Mouse (Mus musculus) embryonic facial prominence, embryonic 13.5 days (tissue): ENCODE measurements at regions not wholly inside any gene's neighbourhood (a gene's known extent, or its start where the extent isn't known, plus 50 kb on each side); places are given as distances from the start of the nearest gene placed in this dataset.

Source experiments
- ATAC-seq: fragments of 200-750 bp; cut with Nextera tagmentation; 2 replicates; pipeline ENCODE4 v1.8.0; 2017; ENCODE audit warnings: low read depth; ENCODE audit not compliant: insufficient number of reproducible peaks, insufficient read depth, low FRiP score, low TSS enrichment
- H3K27ac ChIP-seq: fragments of 300-500 bp; sonication (generic); 2 replicates; pipeline ENCODE4 v1.5.1; 2015; ENCODE audit warnings: moderate library complexity, mild to moderate bottlenecking, inconsistent platforms
- H3K27me3 ChIP-seq: fragments of 300-500 bp; sonication (generic); 2 replicates; pipeline ENCODE4 v1.6.1; 2015; ENCODE audit warnings: mild to moderate bottlenecking, inconsistent platforms
- H3K36me3 ChIP-seq: fragments of 300-500 bp; sonication (generic); 2 replicates; pipeline ENCODE4 v1.6.1; 2015; ENCODE audit warnings: mild to moderate bottlenecking, inconsistent platforms
- H3K4me1 ChIP-seq: fragments of 300-500 bp; sonication (generic); 2 replicates; pipeline ENCODE4 v1.6.1; 2015; ENCODE audit warnings: inconsistent platforms
- H3K4me2 ChIP-seq: fragments of 300-500 bp; sonication (generic); 2 replicates; pipeline ENCODE4 v1.6.1; 2015; ENCODE audit warnings: moderate library complexity, mild to moderate bottlenecking, inconsistent platforms
- H3K4me3 ChIP-seq: fragments of 300-500 bp; sonication (generic); 2 replicates; pipeline ENCODE4 v1.5.1; 2015; ENCODE audit warnings: mild to moderate bottlenecking, inconsistent platforms
- H3K9ac ChIP-seq: fragments of 300-500 bp; sonication (generic); 2 replicates; pipeline ENCODE4 v1.6.1; 2015; ENCODE audit warnings: mild to moderate bottlenecking, inconsistent platforms
- H3K9me3 ChIP-seq: fragments of 300-500 bp; sonication (generic); 2 replicates; pipeline ENCODE4 v1.6.1; 2016; ENCODE audit warnings: inconsistent platforms
- WGBS: fragments of 180-500 bp; shearing (Covaris S2); methylation state at CpG from one replicate; pipeline ENCODE4 v1.1.7; 2015; ENCODE audit warnings: mixed read lengths; 5-methylcytosine and 5-hydroxymethylcytosine counted together

- Histone ChIP-seq H3K36me3 (no peaks in the 10 kb centered on the region), H3K4me1 (no peaks in the 10 kb centered on the region), H3K4me2 (no peak overlapping the region), H3K27ac (no peak overlapping the region), H3K9me3 (no peaks in the 10 kb centered on the region), H3K27me3 (no peaks in the 10 kb centered on the region), H3K4me3 (no peak overlapping the region), H3K9ac (no peak overlapping the region)
- 64% methylated on average over 1 of the region's 1 CpGs for WGBS
- ATAC-seq, result no peak
These were observed 61.5 kb upstream of the Sp8 start for GRCm38 (mm10) chr12:118784643-118785042.

- WGBS, result 83% methylated on average over 3 of the region's 3 CpGs
- Histone ChIP-seq H3K27me3 (no peaks in the 10 kb centered on the region), H3K36me3 (no peaks in the 10 kb centered on the region), H3K4me2 (no peak overlapping the region), H3K4me3 (no peak overlapping the region), H3K27ac (no peak overlapping the region), H3K4me1 (no peaks in the 10 kb centered on the region), H3K9ac (no peak overlapping the region), H3K9me3 (no peaks in the 10 kb centered on the region)
- no peak for ATAC-seq
These were observed 64.2 kb upstream of the Sp8 start for GRCm38 (mm10) chr12:118781978-118782377.

DNA sequence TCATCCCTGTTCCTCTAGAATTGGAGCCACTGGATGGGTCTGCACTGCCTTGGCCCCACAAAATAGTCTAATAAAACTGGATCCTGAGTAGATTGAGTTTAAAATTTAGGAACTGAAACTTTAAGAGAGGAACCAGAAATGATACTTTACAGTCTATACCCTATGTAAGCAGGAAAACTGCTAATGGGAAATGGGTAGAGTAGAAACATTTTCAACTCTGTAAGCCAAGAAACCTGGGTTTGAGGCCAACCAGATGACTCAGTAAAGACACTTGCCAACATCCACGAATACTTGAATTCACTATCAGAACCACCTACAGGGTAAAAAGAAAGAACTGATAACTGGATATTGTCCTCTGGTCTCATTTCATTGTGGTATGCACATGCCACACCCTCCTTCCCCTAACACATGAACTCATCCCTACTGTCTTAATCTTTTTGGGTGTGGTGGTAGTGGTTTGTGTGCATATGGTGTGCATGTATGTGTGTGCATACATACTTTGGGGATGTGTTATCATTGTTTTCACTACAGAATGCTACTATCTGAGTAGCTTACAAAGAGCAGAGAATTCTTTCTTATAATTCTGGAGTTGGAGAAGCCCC lies 70.6 kb upstream of the Sp8 start:
- Histone ChIP-seq H3K36me3 (no peaks in the 10 kb centered on the region), H3K4me2 (no peak overlapping the region), H3K4me3 (no peak overlapping the region), H3K27ac (no peak overlapping the region), H3K9ac (no peak overlapping the region), H3K9me3 (no peaks in the 10 kb centered on the region), H3K27me3 (no peaks in the 10 kb centered on the region), H3K4me1 (no peaks in the 10 kb centered on the region)
- WGBS, result 75% methylated on average over 1 of the region's 1 CpGs
- no peak for ATAC-seq

- H3K27me3 ChIP-seq, result no peaks in the 10 kb centered on the region
- no peak overlapping the region for H3K9ac ChIP-seq
- no peak overlapping the region for H3K4me2 ChIP-seq
- no peak for ATAC-seq
- 80% methylated on average over 2 of the region's 2 CpGs for WGBS
- no peak overlapping the region for H3K4me3 ChIP-seq
- H3K36me3 ChIP-seq, result no peaks in the 10 kb centered on the region
- H3K9me3 ChIP-seq, result no peaks in the 10 kb centered on the region
- H3K27ac ChIP-seq, result no peak overlapping the region
- H3K4me1 ChIP-seq, result no peaks in the 10 kb centered on the region
These were observed 73.3 kb upstream of the Sp8 start for GRCm38 (mm10) chr12:118772790-118773189.

- H3K9ac ChIP-seq, result no peak overlapping the region
- no peak for ATAC-seq
- 77% methylated on average over 1 of the region's 1 CpGs for WGBS
- H3K36me3 ChIP-seq, result no peaks in the 10 kb centered on the region
- no peak overlapping the region for H3K4me2 ChIP-seq
- no peaks in the 10 kb centered on the region for H3K27me3 ChIP-seq
- H3K9me3 ChIP-seq, result no peaks in the 10 kb centered on the region
- no peak overlapping the region for H3K4me3 ChIP-seq
- H3K27ac ChIP-seq, result no peak overlapping the region
- H3K4me1 ChIP-seq, result no peaks in the 10 kb centered on the region
These were observed 79.7 kb upstream of the Sp8 start for GRCm38 (mm10) chr12:118766472-118766871.

DNA sequence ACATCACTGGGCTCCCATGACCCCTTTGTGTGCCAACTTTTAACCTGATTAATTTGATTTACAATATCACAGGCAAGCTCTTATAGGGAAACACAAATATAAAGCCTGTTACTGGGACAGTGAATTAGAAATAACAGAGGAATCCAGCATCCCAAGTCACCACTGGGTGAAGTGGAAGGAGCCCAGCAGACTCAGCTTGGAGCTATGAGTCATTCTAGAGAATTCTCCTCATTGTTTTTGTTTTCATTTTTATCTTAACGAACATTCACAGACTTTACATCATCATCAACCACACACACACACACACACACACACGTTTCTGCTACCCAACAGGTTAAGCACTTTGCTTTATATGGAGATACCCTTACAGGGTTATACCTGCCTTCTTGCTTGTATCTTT lies 92.1 kb upstream of the Sp8 start:
- H3K4me1 ChIP-seq, result no peaks in the 10 kb centered on the region
- no peaks in the 10 kb centered on the region for H3K9me3 ChIP-seq
- H3K27ac ChIP-seq, result no peak overlapping the region
- no peak overlapping the region for H3K4me2 ChIP-seq
- H3K4me3 ChIP-seq, result no peak overlapping the region
- 69% methylated on average over 2 of the region's 2 CpGs for WGBS
- no peaks in the 10 kb centered on the region for H3K36me3 ChIP-seq
- no peaks in the 10 kb centered on the region for H3K27me3 ChIP-seq
- H3K9ac ChIP-seq, result no peak overlapping the region
- ATAC-seq, result no peak

DNA sequence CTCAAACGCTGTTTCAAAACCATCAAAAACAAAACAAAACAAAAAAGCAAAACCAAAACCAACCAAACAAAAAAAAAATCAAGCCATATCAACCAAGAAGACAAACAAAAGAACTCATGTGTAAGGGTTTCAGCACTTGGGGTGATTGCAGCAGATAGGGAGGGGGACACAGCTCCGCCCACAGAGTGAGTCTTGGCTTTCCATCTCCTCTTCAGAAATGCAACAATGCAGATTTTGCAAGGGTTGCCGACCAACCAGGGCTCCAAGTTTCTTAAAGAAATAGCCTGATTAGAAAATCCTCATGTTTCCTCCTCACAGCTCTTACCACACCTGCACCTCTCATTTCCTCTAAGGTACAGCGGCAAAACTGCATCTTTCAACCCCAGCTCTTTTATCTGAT lies 107.0 kb upstream of the Sp8 start:
- Histone ChIP-seq H3K4me2 (no peak overlapping the region), H3K9ac (no peak overlapping the region), H3K36me3 (no peaks in the 10 kb centered on the region), H3K4me3 (no peak overlapping the region), H3K27me3 (no peaks in the 10 kb centered on the region), H3K27ac (no peak overlapping the region), H3K9me3 (no peaks in the 10 kb centered on the region), H3K4me1 (no peaks in the 10 kb centered on the region)
- 65% methylated on average over 4 of the region's 4 CpGs for WGBS
- no peak for ATAC-seq

DNA sequence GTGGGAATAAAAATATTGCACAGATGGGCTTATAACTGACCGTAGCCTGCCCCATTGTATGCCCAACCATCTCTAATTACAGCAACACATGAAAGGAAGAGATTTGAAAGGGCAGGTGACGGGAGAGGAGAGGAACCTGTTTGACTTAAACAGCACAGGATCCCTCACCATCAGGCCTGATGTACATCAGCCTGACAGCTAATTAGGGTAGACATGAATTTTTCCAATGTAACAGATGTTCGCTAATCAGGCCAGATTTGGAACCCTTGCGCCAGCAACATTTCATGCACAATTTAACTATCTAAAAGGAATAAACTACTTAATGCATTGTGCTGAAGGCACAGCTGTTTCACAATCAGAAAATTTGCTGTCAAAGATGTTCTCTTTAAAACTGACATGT lies 120.2 kb upstream of the Sp8 start:
- Histone ChIP-seq H3K9me3 (no peaks in the 10 kb centered on the region), H3K9ac (no peak overlapping the region), H3K36me3 (no peaks in the 10 kb centered on the region), H3K4me3 (no peak overlapping the region), H3K27me3 (no peaks in the 10 kb centered on the region), H3K4me2 (no peak overlapping the region), H3K27ac (no peak overlapping the region), H3K4me1 (no peaks in the 10 kb centered on the region)
- 61% methylated on average over 4 of the region's 4 CpGs for WGBS
- ATAC-seq, result no peak

DNA sequence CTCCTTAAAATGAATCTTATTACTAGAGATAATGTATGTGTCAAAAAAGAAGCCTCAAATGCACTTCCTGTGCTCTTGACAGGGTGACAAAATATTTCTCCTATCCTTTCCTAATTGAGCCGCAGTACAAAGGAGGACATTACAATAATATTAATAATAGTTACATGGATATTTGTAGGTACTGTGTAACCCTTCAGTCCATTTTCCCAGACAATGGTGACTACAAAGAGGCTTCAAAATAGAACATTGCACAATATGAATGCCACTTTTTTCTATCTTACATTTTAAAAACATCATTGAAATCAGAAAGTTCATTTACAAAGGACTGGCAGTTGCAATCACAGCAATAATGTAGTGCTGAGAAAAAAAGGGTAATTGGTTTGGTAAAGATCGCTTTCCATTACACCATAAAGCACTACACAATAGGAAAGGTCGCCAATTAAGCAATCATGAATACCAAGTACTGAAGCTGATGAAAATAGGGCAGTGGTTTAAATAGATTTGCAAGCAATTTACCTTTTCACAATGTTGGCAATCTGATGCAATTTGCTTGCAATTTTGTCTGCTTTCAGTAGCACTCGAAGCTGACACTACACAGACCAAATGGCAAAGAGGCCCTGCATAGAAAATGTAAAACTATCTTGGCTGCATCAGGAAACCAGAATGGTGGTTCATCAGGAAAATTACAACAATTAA lies 126.1 kb upstream of the Sp8 start:
- H3K9ac ChIP-seq, result no peak overlapping the region
- no peak overlapping the region for H3K4me3 ChIP-seq
- ATAC-seq, result no peak
- H3K27me3 ChIP-seq, result no peaks in the 10 kb centered on the region
- no peaks in the 10 kb centered on the region for H3K9me3 ChIP-seq
- H3K4me1 ChIP-seq, result no peaks in the 10 kb centered on the region
- H3K27ac ChIP-seq, result no peak overlapping the region
- 70% methylated on average over 4 of the region's 4 CpGs for WGBS
- no peak overlapping the region for H3K4me2 ChIP-seq
- H3K36me3 ChIP-seq, result no peaks in the 10 kb centered on the region

DNA sequence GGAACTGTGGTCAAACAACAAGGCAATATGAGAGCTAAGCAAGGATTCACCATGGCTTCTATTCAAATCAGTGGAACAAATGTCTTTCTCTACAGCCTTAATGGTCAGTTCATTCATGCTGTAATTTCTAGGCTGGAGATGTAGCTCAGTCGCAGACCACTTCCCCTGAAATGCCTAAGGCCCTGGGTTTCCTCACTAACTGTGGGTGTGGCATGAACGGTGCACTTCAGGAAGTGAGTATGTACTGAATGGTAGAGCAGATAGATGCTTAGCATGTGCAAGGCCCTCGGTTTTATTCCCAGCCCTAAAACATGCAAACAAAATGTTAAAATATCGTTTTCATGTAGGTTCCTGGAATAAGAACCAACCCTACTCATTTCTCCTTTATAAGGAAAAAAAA lies 129.3 kb upstream of the Sp8 start:
- WGBS, result 74% methylated on average over 4 of the region's 4 CpGs

GRCm38 (mm10) chr12:118706626-118707025 lies 139.5 kb upstream of the Sp8 start:
- no peak overlapping the region for H3K4me3 ChIP-seq
- H3K9me3 ChIP-seq, result no peaks in the 10 kb centered on the region
- H3K4me2 ChIP-seq, result no peak overlapping the region
- no peaks in the 10 kb centered on the region for H3K27me3 ChIP-seq
- 88% methylated on average over 7 of the region's 7 CpGs for WGBS
- no peaks in the 10 kb centered on the region for H3K4me1 ChIP-seq
- no peaks in the 10 kb centered on the region for H3K36me3 ChIP-seq
- H3K9ac ChIP-seq, result no peak overlapping the region
- no peak overlapping the region for H3K27ac ChIP-seq
- no peak for ATAC-seq

More for the DNA sequence above, 129.3 kb upstream of the Sp8 start:
- Histone ChIP-seq H3K27me3 (no peaks in the 10 kb centered on the region), H3K9me3 (no peaks in the 10 kb centered on the region), H3K4me3 (no peak overlapping the region), H3K27ac (no peak overlapping the region), H3K4me1 (no peaks in the 10 kb centered on the region), H3K9ac (no peak overlapping the region), H3K36me3 (no peaks in the 10 kb centered on the region), H3K4me2 (no peak overlapping the region)
- no peak for ATAC-seq

GRCm38 (mm10) chr12:118704826-118705225 lies 141.3 kb upstream of the Sp8 start:
- Histone ChIP-seq H3K4me3 (no peak overlapping the region), H3K36me3 (no peaks in the 10 kb centered on the region), H3K4me1 (no peaks in the 10 kb centered on the region), H3K9ac (no peak overlapping the region), H3K4me2 (no peak overlapping the region), H3K27me3 (no peaks in the 10 kb centered on the region), H3K27ac (no peak overlapping the region), H3K9me3 (no peaks in the 10 kb centered on the region)
- WGBS, result 76% methylated on average over 2 of the region's 2 CpGs
- ATAC-seq, result no peak
